Mouse (Mus musculus): Measurements from ENCODE around the gene Myoz1.
"Not testable (repeated sequence)": the region's sequence is repeated elsewhere in the genome, so short reads cannot be mapped to it uniquely, and the experiment has no call there.

The Myoz1 gene

DNA sequence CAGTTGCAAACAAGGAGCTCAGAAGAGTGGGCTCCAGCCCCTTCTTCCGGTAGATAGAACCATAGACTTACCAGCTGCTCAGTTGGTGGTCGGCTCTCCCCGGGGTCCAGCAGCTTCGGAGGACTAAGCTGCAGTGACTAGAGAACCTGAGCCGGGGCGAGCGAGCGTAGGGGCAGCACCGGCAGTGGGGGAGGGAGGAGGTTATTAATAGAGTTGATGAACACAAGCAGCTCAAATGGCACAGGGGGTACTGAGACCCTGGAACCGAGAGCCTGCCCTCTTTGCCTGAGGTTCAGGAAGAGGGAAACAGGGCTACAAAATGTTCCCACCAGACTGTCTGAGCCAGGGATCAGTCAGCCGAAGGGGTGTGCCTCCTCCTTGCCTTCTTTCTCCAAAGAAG, at the start of gene Myoz1:
Myoz1 (minus strand) TSS at position 180 of the 400 bp plus-strand sequence.
- DNase-seq = no peak

DNA sequence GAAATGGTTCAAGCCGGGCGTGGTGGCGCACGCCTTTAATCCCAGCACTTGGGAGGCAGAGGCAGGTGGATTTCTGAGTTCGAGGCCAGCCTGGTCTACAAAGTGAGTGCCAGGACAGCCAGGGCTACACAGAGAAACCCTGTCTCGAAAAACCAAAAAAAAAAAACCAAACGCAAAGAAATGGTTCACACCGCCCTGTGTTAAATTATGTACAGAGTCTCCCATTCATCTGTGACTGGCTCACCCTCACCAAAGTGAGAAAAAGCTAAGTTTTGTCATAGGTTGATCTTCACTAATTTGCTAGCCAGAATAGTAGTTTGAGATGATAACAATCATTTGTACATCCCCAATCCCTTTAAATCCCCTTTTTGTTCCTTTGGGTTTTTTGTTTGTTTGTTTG, 47.1 kb upstream of the Myoz1 start:
- DNase-seq = not testable (repeated sequence)

DNA sequence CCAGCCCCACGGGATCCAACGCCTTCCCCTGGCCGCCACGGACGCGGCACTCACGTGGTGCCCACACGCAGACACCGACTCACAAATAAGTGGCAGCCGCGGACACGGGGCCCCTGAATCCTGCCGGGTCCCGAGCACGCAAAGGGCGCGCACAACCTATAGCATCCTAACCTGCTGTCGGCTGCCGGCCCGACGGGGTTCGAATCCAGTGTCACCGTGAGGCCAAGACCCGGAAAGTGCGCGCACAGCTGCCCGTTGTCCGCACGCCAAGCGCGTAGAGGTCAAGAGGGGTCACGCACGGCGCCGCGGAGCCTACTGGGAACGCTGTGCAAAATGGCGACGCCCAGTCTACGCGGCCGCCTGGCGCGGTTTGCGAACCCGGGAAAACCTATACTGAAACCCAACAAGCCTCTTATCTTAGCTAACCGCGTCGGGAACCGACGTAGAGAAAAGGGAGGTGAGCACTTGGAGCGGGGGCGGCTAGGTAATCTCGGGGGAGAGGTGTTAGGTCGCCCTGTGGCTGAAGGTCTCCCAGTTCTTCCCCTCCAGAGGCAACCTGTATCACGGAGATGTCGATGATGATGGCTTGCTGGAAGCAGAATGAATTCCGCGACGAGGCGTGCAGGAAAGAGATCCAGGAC, 46.5 kb upstream of the Myoz1 start, which contains the start of gene Chchd1:
Chchd1 (plus strand) TSS at position 266 of the 641 bp plus-strand sequence.
- peak; percentile 94 for DNase-seq

DNA sequence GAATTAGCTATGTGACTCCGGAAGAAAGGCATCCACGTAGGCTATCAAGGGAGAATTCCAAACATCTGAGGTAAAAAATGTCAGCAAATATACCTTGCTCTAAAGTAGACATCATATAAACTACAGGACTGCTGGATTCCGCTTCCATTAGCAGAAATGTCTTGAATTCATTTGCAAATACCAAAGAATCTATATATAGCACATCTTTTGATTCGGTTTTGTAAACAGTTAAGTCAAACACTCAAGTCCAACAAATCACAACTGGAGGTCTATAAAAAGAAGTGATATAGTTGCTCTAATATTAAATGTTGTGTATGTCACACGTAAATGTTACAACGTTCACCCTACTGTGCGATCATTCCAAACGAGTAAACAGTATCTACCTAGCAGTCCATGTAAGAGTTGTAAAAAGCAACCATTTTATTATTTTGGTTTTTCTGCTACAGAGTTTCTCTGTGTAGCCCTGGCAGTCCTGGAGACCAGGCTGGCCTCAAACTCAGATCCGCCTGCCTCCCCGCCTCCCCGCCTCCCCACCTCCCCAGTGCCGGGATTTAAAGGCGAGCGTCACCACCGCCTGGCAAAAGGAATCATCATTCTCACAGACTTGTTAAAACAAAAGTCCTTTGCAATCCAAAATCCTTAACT, 45.9 kb upstream of the Myoz1 start:
- DNase-seq = no peak

DNA sequence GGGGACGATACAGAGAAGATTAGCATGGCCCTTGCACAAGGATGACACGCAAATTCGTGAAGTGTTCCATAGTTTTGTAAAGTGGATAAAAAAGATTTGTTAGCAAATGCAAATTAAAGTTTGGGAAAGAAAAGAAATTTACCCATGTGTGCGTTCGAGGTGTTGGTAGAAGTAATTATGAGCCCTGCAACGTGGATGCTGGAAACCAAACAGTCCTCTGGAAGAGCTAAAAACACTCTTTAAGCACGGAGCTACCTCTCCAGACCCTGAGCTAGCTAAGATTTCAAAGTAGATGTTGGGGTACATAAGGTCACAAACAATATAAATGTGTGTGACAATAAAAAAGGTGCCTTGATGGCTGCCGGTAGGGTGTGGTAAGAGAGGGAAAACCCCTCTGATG, 45.2 kb upstream of the Myoz1 start:
- no peak for DNase-seq

DNA sequence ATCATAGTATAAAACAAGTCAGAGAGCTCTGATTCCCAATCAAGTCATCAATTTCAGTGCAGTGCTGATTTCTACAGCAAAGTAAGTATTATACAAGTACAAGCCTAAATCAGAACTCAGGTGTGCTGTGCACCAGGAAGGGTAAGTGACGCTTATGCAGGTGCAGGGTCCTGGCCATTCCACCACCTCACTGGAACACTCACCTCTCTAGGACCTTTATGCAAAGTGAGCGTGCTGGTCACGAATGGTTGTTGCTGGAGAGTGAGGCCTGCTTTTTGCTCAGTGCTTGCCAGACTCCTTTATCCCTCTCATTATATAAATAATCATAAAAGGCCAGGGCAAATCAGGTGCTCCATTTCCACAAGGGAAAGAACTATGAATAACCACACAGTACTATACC, 44.0 kb upstream of the Myoz1 start:
- no peak for DNase-seq

DNA sequence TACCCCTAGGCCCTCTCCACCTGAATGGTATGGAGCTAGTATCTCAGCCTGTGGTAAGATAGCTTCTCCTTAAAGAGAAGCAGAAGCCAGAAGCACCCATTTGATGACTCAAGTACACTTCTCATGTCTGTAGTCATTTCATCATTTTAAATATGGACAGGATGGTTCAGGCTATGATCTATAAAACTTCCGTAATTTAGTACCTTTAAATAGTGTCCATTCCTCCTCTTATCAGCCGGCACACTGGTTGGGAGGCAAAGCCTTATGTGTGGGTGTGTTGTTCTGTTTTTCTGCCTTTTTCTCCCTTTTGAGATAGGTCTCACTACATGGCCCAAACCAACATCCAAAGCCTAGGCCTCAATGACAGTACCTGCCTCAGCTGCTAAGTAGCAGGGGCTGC, 42.2 kb upstream of the Myoz1 start:
- no peak for DNase-seq

DNA sequence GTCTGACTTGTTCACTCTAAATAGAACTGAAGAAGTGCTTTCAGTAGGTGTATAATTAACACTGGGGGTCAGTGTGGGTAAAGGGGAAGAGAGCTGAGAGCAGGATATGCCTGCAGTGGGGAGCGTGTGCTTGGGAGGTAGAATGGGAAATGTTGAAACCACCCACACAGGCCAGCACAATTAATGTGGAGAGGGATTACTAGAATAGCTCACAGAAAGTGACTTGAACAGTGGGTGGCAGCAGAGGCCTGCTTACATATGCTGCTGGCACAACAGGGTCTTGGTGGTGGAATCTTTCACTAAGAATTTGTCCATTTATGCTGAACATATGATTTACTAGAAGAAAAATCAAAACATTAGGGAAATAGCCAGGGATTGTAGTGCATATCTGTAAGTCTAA, 40.6 kb upstream of the Myoz1 start:
- peak; percentile 63 for DNase-seq

DNA sequence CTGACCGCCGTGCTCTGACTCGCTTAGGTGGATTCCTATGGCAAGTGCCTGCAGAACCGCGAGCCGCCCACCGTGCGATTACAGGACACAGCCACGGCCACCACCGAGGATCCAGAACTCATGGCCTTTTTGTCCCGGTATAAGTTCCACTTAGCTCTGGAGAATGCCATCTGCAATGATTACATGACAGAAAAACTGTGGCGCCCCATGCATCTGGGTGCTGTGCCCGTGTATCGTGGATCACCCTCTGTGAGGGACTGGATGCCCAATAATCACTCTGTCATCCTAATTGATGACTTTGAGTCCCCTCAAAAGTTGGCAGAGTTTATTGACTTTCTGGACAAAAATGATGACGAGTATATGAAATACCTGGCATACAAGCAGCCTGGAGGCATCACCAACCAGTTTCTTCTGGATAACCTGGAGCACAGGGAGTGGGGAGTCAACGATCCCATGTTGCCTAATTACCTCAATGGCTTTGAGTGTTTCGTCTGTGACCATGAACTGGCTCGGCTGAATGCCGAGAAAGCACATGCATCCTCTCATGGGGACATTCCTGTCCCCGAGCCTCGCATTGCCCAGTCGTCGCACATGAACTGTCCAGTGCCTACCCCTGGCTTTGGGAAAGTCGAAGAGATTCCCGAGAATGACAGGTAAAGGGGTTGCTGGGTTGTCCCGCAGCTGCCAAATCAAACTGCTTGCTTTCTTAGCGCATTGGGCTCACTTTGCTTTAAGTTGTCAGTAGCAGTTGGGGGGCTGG, 39.6 kb upstream of the Myoz1 start:
- no peak for DNase-seq

DNA sequence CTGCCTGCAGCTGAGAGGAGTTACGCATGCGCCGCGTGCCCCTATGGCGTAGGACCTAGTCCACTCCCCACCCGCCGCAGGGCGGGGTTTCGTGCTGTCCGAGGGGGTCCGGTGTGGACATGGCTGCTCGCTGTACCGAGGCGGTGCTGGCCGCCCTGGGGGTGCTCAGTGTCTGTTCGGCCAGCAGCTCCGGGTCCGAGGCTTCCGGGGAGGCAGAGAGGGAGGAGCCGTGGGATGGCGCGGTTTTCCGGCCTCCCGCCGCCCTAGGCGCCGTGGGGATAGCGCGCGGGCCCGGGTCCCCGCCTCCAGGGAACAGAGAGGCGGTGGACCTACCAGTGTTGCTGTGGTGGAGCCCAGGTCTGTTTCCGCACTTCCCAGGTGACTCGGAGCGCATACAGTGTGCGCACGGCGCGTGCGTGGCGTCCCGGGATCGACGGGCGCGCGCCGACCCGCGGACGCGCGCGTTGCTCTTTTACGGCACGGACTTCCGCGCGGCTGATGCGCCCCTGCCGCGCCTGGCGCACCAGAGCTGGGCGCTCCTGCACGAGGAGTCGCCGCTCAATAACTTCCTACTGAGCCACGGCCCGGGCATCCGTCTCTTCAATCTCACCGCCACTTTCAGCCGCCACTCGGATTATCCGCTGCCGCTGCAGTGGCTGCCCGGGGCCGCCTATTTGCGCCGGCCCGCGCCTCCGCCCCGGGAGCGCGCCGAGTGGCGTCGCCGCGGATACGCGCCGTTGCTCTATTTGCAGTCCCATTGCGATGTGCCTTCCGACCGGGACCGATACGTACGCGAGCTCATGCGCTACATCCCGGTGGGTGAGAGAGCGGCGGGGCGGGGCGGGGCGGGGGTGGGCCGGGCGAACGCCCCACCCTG, 38.8 kb upstream of the Myoz1 start, which contains the start of gene Fut11:
Fut11 (plus strand) TSS at position 85 of the 877 bp plus-strand sequence.
- DNase-seq = peak; percentile 89

DNA sequence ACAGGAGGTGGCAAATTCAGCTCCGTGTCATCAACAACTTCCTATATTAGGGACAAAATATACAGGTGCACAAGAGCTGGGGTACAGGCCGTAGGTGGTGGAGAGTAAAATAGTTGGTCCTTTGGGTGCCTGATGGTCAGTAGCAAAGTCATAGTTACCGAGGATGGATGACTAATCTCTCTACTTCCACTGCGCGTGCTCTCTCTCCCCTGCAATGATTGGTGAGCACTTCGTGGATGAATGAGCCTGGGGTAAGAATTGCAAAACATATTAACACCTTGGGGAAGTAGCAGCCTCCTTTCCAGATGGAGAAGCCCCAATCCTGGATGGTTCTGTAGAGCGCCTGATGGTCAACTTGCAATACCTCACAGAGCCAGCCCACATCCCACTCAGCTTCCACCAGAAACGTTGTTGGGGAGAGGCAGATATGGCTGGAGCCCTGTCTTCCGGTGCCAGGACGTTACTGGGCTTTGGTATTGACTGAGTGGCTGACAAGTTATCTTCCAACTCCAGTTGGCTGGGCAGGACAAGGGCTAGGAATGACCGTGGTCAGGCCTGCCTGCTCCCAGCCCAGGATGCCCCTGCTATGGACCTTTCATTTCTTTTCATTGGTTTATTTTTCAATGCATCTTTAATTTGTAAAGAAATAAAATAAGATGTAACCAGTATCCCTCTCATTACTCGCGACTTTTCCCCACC, 38.0 kb upstream of the Myoz1 start:
- no peak for DNase-seq

DNA sequence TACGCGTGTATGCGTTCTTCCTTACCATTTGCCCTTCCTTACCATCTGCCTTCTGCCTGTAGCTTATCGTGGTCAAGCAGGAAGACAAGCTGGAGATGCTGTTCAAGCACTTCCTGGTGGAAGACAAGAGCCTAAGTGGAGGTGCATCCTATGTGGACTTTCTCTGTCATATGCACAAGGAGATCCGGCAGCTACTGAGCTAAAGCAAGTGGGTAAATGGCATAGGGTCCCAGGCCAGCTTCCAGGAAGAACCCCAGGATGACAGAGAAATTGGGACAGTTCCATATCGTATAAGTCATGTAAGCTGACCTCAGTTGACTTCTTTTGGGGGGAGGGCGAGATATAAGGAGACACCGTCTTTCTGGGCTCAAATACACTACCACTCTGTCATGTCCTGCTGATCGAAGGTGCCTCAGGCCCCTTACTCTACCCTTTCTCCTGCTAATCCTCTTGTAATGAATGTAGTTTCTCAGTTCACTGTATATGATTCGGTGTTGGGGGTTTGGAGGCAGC, 37.3 kb upstream of the Myoz1 start:
- no peak for DNase-seq

DNA sequence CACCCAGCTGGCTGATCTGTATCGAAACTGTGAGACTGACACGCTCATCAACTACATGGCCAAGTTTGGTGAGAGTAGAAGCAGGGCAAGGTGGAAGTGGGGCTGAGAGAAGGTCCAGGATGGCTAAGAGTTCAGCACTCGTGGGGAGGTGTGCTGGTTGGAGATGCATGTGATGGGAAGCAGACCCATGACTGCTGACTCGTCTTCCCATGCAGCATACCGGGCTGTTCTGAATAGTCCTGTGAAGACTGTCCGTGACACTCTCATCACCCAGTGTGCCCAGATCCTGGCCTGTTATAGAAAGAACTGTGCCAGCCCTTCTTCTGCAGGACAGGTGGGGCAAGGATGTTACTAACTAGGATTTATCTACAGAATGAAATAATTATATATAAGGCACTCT, 35.4 kb upstream of the Myoz1 start:
- DNase-seq = no peak

DNA sequence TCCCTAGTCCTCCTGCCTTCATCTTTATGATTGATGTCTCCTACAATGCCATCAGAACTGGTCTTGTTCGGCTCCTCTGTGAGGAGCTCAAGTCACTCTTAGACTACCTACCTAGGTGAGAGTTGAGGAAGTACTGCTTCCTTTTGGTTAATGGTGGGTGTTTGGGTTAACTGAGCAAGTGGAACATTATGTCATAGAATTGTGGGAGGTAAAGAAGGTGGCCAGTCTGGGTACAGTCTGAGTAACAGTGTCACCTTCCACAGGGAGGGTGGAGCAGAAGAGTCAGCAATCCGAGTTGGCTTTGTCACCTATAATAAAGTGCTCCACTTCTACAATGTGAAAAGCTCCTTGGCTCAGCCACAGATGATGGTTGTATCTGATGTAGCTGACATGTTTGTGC, 32.7 kb upstream of the Myoz1 start:
- no peak for DNase-seq

DNA sequence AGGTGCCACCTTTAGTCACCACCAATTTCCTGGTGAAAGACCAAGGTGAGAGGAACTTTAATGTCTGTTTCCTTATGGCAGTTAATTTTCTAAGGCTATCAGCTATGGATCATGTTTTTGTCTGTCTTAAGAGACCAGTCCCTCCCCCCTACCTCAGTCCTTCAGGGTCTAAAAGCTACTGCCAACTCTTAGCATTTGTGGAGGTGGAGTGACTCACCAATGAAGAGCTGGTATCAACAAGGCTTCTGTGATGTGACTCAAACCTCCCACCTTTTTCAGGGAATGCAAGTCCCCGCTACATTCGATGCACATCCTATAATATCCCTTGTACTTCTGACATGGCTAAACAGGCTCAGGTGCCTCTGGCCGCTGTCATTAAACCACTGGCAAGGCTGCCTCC, 30.2 kb upstream of the Myoz1 start:
- DNase-seq = no peak

DNA sequence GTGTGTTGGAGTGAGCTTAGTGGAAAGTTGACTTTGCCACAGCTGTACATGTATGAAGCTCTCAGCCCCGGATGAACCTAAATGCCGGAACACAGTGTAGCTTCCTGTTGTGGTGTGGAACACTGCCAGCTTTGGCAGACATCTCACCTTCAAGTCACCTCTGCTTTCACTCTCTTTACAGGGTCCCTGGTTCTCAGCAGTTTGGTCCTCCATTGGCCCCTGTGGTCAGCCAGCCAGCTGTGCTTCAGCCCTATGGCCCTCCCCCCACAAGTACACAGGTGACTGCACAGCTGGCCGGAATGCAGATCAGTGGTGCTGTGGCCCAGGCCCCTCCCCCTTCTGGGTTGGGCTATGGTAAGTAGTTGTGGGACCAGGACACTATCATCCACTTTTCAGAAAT, 26.2 kb upstream of the Myoz1 start:
- DNase-seq = peak; percentile 17

DNA sequence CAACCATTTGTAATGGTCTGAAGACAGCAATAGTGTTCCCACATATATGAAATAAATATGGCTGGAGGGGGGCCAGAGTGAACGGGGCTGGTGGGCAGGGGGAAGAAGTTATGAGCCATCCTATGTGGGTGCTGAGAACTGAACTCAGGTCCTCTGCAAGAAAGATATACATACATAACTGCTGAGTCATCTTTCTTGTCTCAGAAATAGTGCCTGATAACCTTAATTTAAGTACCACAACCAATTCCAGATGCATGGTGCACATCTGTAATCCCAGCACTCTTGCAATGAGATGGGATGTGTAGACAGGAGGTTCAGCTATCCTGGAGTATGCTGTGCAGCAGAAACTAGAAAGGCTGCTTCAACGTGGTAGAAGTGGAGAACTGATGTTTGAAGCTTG, 25.4 kb upstream of the Myoz1 start:
- no peak for DNase-seq

DNA sequence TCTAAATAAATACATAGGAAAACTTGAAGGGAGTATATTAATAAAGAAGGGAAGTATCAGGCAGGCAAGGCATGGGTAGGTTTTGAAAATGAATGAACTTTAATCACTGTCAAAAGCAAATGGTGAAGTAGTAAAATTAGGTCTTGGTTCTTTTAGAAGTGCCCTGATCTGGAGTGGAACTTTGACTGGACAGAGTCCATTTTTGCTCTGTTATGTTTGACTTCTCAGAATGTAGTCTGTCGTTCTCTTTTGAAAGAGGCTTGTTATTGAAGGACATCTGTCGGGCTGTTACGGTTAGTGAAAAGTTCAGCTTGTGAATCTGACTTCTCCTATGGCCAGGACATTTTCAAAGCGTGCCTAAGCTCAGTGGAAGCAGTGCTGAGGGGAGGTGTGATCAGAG, 21.6 kb upstream of the Myoz1 start:
- no peak for DNase-seq

DNA sequence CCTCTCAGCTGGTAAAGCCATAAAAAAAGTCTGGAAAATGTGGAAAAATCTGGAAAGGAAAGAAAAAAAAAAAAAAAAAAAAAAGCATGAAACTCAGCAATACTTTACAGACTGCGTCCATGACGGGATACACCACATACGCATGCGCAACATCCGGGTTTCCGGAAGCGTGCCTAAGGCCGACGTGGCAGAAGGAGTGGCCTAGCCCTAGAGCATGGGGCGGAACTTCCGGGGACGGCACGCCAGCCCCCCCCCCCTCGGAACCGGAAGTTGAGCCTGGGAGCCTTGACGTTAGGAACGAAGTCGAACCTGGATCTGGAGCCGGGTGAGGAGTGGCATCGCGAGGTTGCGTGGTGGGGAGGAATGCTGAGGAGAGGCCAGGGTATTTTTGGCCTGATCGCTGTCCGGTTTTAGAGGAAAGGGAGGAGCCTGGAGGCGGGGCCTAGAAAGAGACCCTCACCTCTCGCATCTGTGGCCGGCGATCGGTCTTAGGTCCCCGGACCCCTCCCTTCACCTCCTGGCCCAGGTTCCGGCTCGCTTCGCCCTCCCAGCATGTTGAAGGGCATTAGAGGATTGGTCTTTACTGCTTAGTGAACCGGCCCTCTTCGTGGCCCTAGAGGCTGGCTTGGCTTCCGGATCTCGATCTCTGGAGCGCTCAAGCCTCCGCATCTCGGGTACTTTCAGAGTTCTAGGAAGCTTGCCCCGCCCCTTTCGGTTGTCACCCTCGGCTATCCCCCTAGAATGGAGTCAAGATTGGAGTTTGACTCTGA, 17.9 kb upstream of the Myoz1 start, which contains the start of gene Sec24c:
Sec24c (plus strand) TSS at position 245 of the 770 bp plus-strand sequence.
- DNase-seq = peak; percentile 99

DNA sequence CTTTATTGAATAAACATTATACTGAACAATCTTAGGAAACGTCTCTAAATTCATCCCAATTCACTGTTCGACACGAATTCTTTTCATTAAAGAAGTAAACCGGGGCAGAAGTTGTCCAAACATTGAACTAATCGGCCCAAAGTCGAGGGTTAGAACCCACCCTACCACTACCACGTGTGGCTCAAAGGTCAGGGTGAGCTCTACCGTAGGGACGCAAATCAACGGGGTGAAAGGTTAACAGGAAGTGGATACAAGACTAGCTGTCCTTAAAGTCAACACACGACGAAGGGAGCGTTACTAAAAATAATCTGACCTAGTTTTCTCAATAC, 17.4 kb upstream of the Myoz1 start:
- DNase-seq = no peak

DNA sequence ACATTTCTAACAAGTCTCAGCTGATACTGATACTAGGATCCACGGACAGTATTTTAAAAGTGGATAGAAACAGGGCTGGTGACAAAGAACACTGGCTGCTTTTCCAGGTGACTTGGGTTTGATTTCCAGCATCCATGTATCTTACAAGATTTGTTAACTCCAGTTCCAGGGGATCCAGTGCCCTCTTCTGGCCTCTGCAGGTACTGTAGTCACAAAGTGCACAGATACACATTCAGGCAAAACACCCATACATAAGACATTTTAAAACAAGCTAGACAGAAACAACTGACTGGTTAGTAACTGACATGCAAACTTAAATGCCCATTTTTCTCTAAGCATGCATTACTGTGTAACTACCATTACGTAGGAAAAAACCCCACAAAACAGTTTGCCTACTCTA, 16.6 kb upstream of the Myoz1 start:
- DNase-seq = peak; percentile 38

Measured in lung, postnatal 14 days (tissue).